Mouse (Mus musculus): Measurements from ENCODE around the gene Ugt1a8.

DNA sequence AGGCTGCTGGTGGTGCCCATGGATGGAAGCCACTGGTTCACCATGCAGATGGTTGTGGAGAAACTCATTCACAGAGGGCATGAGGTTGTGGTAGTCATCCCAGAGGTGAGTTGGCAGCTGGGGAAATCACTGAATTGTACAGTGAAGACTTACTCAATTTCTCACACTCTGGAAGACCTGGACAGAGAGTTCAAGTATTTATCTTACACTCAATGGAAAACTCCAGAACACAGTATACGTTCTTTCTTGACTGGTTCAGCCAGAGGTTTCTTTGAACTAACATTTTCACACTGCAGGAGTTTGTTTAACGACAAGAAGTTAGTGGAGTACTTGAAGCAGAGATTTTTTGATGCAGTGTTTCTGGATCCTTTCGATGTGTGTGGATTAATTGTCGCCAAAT lies 16.7 kb upstream of the Ugt1a8 start:
- TF ChIP-seq CTCF (IDR thresholded peaks at IDR 0.05; ENCODE audit: low read depth, low read length) (no peak), POLR2A (IDR thresholded peaks at IDR 0.05; ENCODE audit: extremely low read depth, insufficient read depth, low read length) (no peak)
